Mouse (Mus musculus): ENCODE data around the gene Pnma1. TPM values are rescaled to one million over a fixed set of nuclear protein-coding genes. Genes with fewer than 3 reads are reported as not detected.
A peak's percentile ranks its signal among the peaks of the same experiment; 100 is the strongest.

Gene Pnma1
- polyA plus RNA-seq, 1 experiment from 2014 or later = 0.43 TPM

GRCm38 (mm10) chr12:84180090-84180489, 31.8 kb upstream of the Pnma1 start:
- H3K4me2 ChIP-seq (replicated peaks; ENCODE audit: low read depth) = peak overlapping the region; percentile 21; the same call in 1 of the 2 replicates
- TF ChIP-seq CTCF (IDR thresholded peaks at IDR 0.05; ENCODE audit: low read depth) = no peak
- WGBS = 32% methylated on average over 3 of the region's 3 CpGs
- no peak for ATAC-seq
- H3K27me3 ChIP-seq (replicated peaks; ENCODE audit: control insufficient read depth, insufficient read depth, low read length) = no peaks in the 10 kb centered on the region
- H3K9me3 ChIP-seq (ENCODE audit: control insufficient read depth) = no peaks in the 10 kb centered on the region
- no peak overlapping the region for H3K4me3 ChIP-seq (ENCODE audit: low read depth, low read length)
- H3K36me3 ChIP-seq (ENCODE audit: control insufficient read depth, insufficient read depth) = no peaks in the 10 kb centered on the region
- H3K9ac ChIP-seq (ENCODE audit: low read depth, low read length) = 0 out of 2 replicates have a peak overlapping the region, but pooled peaks have one; percentile 18
- H3K4me1 ChIP-seq (replicated peaks; ENCODE audit: control insufficient read depth, insufficient read depth, low read length) = peaks cover 65% of the 10 kb centered on the region
- H3K27ac ChIP-seq (ENCODE audit: low read depth, low read length) = peak overlapping the region; percentile 81

- Histone ChIP-seq H3K36me3 (ENCODE audit: control insufficient read depth, insufficient read depth) (peaks cover 3% of the 10 kb centered on the region; the same call in 1 of the 2 replicates), H3K27ac (ENCODE audit: low read depth, low read length) (peak overlapping the region; percentile 93), H3K9ac (ENCODE audit: low read depth, low read length) (no peak overlapping the region), H3K9me3 (ENCODE audit: control insufficient read depth) (no peaks in the 10 kb centered on the region), H3K4me2 (replicated peaks; ENCODE audit: low read depth) (no peak overlapping the region), H3K4me1 (replicated peaks; ENCODE audit: control insufficient read depth, insufficient read depth, low read length) (peaks cover 61% of the 10 kb centered on the region), H3K4me3 (ENCODE audit: low read depth, low read length) (no peak overlapping the region), H3K27me3 (replicated peaks; ENCODE audit: control insufficient read depth, insufficient read depth, low read length) (no peaks in the 10 kb centered on the region)
- no peak for TF ChIP-seq CTCF (IDR thresholded peaks at IDR 0.05; ENCODE audit: low read depth)
- ATAC-seq = no peak
- WGBS = 36% methylated on average over 10 of the region's 10 CpGs
Observed at GRCm38 (mm10) chr12:84178652-84179445, 30.6 kb upstream of the Pnma1 start.

- H3K36me3 ChIP-seq (ENCODE audit: control insufficient read depth, insufficient read depth) = peaks cover 11% of the 10 kb centered on the region
- 11% methylated on average over 1 of the region's 1 CpGs for WGBS
- no peak for TF ChIP-seq CTCF (IDR thresholded peaks at IDR 0.05; ENCODE audit: low read depth)
- peak overlapping the region; percentile 93 for H3K27ac ChIP-seq (ENCODE audit: low read depth, low read length)
- no peaks in the 10 kb centered on the region for H3K27me3 ChIP-seq (replicated peaks; ENCODE audit: control insufficient read depth, insufficient read depth, low read length)
- H3K9ac ChIP-seq (ENCODE audit: low read depth, low read length) = no peak overlapping the region
- no peak overlapping the region for H3K4me3 ChIP-seq (ENCODE audit: low read depth, low read length)
- H3K9me3 ChIP-seq (ENCODE audit: control insufficient read depth) = no peaks in the 10 kb centered on the region
- peaks cover 66% of the 10 kb centered on the region for H3K4me1 ChIP-seq (replicated peaks; ENCODE audit: control insufficient read depth, insufficient read depth, low read length)
- peak; percentile 1; the same call in 1 of the 2 replicates for ATAC-seq
- H3K4me2 ChIP-seq (replicated peaks; ENCODE audit: low read depth) = no peak overlapping the region; the same call in 1 of the 2 replicates
Observed at GRCm38 (mm10) chr12:84178052-84178451, 29.8 kb upstream of the Pnma1 start.

GRCm38 (mm10) chr12:84176886-84177765, 28.8 kb upstream of the Pnma1 start:
- H3K9me3 ChIP-seq (ENCODE audit: control insufficient read depth) = no peaks in the 10 kb centered on the region
- H3K4me2 ChIP-seq (replicated peaks; ENCODE audit: low read depth) = no peak overlapping the region; the same call in 1 of the 2 replicates
- TF ChIP-seq CTCF (IDR thresholded peaks at IDR 0.05; ENCODE audit: low read depth) = no peak
- WGBS = 46% methylated on average over 6 of the region's 6 CpGs
- ATAC-seq = no peak
- no peak overlapping the region for H3K9ac ChIP-seq (ENCODE audit: low read depth, low read length)
- peaks cover 19% of the 10 kb centered on the region for H3K36me3 ChIP-seq (ENCODE audit: control insufficient read depth, insufficient read depth)
- H3K27me3 ChIP-seq (replicated peaks; ENCODE audit: control insufficient read depth, insufficient read depth, low read length) = no peaks in the 10 kb centered on the region
- H3K4me1 ChIP-seq (replicated peaks; ENCODE audit: control insufficient read depth, insufficient read depth, low read length) = peaks cover 69% of the 10 kb centered on the region
- H3K4me3 ChIP-seq (ENCODE audit: low read depth, low read length) = no peak overlapping the region
- H3K27ac ChIP-seq (ENCODE audit: low read depth, low read length) = peak overlapping the region; percentile 93

GRCm38 (mm10) chr12:84176126-84176769, 28.0 kb upstream of the Pnma1 start:
- H3K9me3 ChIP-seq (ENCODE audit: control insufficient read depth) = no peaks in the 10 kb centered on the region
- H3K27ac ChIP-seq (ENCODE audit: low read depth, low read length) = peak overlapping the region; percentile 93
- WGBS = 11% methylated on average over 12 of the region's 13 CpGs
- H3K9ac ChIP-seq (ENCODE audit: low read depth, low read length) = 0 out of 2 replicates have a peak overlapping the region, but pooled peaks have one; percentile 19
- H3K4me2 ChIP-seq (replicated peaks; ENCODE audit: low read depth) = peak overlapping the region; percentile 65
- peaks cover 61% of the 10 kb centered on the region for H3K4me1 ChIP-seq (replicated peaks; ENCODE audit: control insufficient read depth, insufficient read depth, low read length)
- H3K4me3 ChIP-seq (ENCODE audit: low read depth, low read length) = peak overlapping the region; percentile 36; the same call in 1 of the 2 replicates
- TF ChIP-seq CTCF (IDR thresholded peaks at IDR 0.05; ENCODE audit: low read depth) = no peak
- no peaks in the 10 kb centered on the region for H3K27me3 ChIP-seq (replicated peaks; ENCODE audit: control insufficient read depth, insufficient read depth, low read length)
- ATAC-seq = no peak
- peaks cover 27% of the 10 kb centered on the region for H3K36me3 ChIP-seq (ENCODE audit: control insufficient read depth, insufficient read depth)

Data from intestine, postnatal 0 days (tissue).